Mouse (Mus musculus) gastrocnemius, adult 18-20 months (tissue): ENCODE data around the gene Zfp663. TPM values are rescaled to one million over a fixed set of nuclear protein-coding genes. Genes with fewer than 3 reads are reported as not detected.

Experiments used
- DNase-seq: peaks from one replicate; pipeline ENCODE4 v3.0.0; 2021; ENCODE audit warnings: low spot score
- total RNA-seq, 2 experiments: library from RNA; stranded (reverse); gene quantifications; 2 replicates each; pipeline ENCODE4 v1.2.3; 2021

Gene Zfp663
- total RNA-seq, 2 experiments from 2014 or later = not detected

DNA sequence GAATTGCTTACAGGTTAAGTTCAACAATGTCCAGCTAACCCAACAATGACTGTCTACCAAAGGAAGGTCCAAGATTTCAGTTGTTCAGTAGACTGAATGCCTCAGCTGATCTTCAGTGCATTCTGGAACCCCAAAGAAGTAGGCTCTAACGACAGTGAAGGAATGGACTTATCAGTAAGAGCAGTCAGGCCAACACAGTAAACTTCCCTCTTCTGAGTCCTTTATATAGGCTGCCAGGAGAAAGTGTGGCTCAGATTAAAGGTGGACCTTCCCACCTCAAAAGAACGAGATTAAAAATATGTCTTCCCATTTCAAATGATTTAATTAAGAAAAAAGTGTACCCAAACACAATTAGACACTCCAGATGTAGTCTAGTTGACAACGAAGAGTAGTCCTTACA lies 1.8 kb upstream of the Zfp663 start:
- no peak for DNase-seq

DNA sequence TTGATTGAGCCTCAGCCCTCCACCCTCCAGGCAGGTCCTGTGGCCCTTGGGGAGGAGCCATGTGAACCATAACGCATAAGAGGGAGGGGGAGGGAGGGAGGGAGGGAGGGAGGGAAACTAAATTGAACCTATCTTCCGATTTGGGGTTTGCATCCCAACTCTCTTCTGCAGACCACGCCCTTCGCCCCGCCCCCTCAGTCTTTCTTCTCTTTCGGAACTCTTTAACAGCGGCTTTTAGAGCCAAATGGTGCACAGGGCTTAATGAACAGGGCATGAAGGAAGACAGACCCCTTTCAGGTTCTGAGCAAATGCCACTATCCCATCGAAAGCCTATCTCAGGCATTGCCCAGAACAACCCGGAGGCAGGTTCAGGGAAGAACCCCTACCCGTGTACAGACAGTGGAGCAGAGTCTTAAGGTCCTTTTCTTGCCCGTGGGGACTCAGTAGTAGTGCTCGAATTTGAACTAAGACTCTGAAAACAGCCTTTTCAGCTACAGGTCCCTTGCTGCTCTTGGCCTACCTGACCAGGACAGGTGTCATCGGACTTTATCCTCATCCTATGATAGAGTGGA lies 575 bp downstream of the Zfp663 start:
- DNase-seq = no peak

DNA sequence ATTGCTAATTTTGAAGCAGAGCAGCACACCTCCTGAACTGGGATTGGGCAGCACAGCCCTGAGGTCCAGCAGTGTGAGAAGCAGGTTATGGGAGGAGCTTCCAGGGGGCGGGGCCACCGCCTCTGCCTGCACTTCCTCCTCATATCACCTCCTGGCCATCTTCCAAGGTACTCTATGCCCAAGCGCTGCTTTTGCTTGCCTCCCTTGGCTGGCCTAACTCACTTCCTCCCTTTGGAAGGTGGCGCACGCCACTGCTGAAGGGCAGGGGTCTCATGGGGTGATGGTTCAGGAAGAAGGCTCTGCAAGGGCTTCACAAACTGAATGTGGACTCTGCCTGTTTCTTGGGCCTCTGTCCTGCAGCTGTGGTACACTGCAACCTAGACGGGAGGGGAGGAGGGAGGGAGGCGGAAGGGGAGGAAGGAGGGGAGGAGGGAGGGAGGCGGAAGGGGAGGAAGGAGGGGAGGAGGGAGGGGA lies 1.4 kb downstream of the Zfp663 start:
- no peak for DNase-seq

DNA sequence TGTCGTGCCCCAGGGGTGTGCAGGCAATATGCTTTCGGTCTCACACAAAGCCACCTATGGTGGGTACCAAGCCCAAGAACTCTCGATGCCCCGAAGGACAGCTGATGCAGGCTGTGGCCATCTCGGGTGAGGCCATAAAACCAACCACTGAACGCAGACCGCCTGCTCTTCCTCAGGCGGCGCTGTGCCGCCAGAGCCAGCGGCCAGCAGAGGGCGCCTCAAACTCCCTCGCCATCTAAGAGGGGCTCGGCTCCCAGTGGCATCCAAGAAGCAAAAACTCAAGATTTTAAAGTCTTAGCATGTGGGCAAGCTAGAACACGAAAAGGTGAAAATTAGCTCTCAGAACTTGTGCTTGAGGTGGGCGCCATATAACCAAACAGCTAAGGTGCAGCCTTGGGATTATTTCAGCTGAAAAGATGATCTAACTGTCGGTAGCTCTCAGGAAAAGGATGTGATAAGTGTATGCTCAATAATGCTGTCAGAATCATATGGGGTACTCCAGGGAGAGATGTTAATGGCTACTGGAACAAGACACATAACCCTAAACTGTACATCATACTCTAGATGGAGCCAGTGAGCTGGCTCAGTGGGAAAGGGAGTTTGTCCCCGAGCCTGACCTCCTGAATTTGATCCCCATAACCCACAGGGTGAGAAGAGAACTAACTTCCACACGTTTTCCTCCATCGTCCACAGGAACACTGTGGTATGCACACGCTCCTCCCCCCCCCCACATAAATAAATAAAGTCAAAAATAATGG lies 4.0 kb downstream of the Zfp663 start:
- peak; percentile 19 for DNase-seq

DNA sequence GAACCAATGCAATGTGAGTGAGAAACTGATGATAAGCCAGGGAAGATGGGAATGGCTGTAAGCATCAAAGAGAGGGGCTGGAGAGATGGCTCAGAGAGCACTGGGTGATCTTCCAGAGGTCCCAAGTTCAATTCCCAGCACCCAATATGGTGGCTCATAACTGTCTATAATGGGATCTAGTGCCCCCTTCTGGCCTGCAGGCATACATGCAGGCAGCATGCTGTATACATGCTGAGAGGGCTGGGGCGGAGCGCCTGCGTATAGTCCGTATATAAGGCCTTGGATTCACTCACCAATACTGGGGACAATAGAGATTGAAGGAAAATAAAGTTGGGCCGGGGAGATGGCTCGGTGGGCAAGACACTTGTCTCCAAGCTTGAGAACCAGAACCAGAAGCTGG lies 5.2 kb downstream of the Zfp663 start:
- no peak for DNase-seq

DNA sequence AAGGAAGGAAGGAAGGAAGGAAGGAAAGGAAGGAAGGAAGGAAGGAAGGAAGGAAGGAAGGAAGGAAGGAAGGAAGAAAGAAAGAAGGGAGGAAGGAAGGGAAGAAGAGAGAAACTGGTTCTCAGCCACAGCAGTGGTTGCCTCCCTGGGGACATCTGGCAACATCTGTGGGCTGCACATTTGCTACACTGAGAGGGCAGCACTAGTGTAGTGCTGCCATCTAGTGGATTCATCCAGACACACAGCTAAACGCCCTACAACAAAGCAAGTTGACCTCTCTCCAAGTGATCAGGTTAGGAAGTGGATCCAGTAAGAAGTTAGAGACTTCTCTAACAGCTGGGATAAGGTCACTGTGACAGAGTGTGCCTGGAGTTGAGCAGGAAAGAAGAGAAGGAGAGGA lies 7.7 kb downstream of the Zfp663 start:
- peak; percentile 52 for DNase-seq

DNA sequence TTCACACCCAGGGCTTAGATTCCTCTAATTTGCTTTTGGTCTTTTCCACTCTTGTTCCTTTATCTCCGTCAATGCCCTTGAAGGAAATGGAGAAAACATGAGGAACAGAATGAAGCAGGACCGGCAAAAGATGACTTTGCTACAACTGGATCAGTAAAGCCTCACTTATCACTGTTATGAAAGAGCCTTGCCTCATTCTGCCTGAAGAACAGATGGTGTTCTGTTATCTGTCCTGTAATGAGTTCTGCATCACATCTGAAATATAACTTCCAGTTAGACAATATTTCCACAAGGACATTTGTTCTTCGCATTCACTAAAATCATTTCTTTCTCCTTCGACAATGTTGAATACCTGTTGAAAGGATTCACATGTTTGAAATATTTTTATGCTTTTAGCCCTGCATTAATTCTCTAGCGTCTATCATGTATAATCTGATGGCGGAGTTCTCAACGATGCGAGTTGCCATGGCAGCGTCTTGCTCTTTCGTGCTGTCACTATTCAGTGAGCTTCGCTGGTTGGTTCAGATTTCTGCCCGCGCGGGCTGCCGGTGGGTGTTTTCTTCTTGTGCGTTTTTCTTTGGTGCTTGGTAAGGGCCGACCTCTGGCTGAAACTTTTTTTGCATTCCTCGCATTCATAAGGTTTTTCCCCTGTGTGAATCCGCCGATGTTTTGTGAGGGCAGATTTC lies 16.6 kb downstream of the Zfp663 start:
- DNase-seq = no peak

DNA sequence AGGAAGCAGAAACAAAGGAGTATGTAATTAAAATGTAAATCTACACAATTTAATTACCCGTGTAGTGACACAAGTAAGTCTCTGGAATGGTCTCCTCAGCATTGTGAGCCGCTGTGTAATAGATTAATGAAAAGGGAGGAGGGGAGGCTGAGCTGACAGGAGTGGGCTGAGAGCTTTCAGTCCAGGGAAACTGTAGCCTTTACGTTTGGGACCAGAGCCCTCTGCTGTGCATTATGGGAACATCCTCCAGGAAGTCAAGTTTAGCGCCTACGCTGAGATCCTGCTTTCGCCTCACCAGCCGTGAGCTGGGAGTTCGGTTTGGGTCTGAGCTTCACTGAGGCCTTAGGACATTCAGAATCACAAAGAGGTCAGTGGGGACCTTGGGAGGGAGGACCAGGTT lies 19.1 kb downstream of the Zfp663 start:
- DNase-seq = no peak

DNA sequence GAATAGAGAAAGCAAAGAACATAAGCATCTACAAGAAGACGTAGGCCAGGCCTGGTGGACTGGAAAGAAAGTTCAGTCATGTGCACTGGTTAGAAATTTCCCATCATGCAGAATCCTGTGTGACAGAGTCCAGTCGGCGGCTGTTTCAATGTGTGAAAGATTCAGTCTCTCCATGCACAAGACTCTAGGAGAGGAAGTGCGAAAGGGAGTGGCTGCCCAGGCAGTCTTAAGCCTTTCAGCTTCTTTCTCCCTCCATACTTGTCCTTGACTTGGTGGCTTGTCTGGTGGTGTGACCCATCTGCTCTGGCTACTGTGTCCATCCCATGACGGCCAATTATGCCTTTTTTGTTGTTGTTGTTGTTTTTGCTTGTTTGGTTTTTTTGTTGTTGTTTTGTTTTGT lies 22.3 kb downstream of the Zfp663 start:
- no peak for DNase-seq

DNA sequence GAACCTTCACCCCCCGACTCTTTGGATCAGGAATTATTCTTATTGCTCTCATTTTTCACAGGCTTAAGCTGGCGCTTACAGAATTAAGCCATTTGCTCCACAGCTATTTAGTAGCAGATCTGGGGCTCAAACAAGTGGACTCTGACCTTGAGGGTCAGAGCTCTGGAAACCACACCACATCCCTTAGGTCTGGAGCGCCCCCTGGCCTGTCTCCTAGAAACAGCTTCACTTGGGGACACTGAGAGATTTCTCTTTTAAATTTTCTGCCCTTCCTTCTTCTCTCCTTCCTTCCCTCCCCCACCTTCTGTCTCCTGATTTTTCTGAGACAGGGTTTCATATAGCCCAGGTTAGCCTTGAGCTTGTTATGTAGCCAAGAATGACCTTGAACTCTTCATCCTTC lies 31.3 kb downstream of the Zfp663 start:
- peak; percentile 42 for DNase-seq

DNA sequence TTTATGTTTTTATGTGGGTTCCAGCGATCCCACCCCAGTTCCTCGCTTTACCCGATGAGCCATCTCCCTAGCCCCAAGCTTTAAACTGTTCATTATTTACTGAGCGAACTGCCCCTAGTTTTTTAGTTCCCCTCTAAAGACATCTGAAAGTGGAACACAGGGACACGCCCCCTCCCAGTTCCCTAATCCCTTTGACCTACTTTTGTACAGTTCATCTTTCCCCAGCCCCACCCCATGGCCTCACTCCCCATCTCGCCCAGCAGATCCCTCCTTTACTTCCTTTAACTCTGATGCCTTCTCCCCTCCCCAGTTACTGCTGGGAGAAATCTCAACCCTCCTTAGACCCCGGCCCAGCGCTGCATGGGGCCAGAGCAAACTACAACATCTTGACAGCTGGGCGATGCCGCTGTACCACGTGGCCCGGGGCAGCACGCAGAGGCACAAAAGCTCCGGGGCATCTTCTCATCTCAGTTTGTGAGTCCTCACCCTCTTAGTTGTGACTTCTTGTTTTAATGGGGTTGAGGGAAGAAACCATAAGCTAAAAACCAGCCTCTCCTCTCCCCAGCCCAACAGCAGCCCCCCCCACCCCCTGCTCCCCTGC lies 35.8 kb downstream of the Zfp663 start:
- DNase-seq = peak; percentile 53

DNA sequence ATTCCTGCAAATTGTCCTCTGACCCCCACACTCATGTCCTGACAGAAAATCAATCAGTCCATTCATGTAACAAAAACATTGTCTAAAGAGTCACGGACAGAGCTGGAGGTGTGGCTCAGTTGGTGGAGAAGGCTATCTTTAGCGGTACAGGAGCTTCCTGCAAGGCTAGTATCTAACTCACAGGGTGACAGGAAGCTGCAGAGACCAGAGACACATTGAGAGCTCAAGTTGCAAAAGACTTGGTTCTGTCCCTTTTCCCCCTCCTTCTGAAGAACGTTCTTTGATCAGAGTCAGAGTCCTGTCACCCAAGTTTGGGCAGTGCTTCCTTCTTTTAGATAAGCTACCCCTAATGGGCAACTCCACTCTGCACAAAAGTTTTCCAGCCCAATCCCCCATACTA lies 38.8 kb downstream of the Zfp663 start:
- DNase-seq = no peak

DNA sequence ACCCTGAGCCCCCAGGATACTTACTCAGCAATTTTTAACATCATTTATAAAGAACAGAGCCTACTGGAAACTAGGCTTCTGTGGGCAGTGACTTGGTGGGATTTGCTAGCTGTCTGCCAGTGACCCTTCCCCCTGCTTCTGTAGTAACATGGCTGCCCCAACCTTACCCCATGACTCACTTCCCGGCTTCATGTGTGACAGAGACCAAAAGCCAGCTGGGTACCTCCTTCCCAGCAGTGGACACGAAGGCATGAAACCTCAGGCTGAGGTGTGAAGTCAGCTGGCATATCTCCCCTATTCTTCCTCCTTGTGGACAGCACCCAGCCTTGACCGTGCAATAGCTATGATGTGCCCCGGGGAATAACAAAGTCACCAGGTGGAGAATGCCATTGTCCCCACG lies 39.8 kb downstream of the Zfp663 start:
- DNase-seq = no peak

DNA sequence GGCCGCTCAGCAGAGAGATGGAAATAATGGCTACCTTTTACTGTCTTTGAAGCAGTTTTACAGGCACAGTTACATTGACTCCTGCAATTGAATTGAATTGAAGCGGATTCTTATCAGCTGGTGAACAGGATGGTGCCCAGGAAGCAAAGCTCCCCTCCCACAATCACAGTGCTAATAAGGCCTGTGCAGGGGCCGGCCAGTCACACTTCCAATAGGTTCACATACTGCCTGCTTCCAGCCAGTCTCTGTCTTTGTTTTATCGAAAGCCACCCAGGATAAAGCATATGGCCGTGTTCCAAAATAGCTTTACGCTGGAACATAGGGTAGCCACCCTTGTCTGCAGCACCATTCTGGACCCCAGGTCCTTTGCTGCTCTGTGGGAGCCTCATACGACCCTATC lies 41.1 kb downstream of the Zfp663 start:
- no peak for DNase-seq

DNA sequence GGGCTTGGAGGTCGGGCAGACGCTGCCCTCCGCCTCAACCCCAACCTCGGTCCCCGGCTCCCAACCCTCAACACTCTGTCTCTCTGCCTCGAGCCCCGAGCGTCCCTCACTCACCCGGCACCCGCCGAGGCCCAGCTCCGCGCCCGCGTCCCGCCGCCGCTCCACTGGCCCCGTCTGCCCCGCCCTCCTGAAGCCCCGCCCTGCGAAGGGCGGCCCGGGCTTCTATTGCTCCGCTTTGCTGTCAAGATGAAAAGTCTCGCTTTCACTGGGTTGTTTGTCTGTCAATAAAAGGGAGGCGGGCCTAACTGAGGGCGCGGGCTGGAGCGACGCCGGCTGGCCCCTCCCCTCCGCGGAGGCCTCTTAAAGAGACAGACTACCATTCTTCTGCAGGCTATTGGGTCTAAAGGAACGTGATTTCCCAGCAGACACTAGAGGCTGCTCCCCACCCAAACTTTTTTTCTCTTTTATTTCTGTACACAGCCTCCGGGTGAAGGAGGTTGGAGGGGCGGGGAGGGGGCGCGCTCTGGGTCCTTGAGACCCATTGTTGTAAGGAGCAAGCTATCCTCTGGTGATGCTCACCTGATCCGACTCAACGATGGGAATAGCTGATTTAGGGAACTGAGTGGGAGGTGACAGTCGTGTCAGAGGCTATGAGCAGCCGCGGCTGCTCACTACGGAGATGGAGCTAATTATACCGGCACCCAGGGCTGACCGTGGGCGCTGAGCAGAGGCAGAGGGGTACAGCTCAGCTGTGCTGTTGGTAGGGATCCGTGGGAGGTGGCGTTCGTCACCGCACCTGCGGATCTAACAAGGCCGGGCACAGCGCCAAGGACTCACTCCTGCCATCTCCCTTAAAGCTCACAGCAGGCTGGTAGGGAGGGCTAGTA lies 42.0 kb downstream of the Zfp663 start, which contains the start of gene Elmo2:
Elmo2 (minus strand) TSS at position 176 of the 887 bp plus-strand sequence.
- DNase-seq = peak; percentile 99

DNA sequence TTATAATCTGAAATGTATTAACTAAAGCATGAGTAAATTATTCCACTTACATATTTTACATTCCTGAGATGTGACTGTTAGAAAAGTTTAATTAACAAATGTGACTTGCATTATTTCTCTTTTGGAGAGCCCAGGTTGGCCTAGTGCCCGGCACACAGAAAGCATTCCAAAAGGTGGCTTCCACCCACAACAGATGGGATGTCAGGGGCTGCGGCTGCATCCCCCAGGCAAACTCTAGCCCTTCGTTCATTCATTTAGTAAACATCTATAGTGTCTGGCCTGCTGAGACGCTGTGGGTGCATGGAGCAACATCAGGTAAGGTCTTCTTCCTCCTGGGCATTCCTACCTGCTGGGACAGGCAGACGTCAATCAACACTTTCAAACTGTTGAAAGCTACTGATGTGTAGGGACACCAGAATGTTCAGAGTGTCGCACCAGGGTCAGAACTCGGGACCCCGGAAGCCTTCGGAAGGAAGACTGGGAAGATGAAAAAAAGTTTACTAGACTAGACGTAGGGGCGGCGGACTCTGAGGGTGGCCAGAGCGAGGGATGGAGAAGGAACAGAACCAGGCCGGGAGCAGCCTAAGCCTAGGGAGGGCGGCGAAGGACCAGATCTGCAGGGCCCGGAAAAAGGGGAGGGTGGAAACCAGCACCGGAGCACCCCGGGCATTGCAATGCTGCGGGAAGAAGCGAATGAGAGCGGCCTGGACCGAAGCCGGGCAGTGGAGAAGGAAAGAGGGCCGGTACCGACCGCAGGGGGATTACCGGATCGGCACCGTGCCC lies 42.8 kb downstream of the Zfp663 start:
- no peak for DNase-seq

DNA sequence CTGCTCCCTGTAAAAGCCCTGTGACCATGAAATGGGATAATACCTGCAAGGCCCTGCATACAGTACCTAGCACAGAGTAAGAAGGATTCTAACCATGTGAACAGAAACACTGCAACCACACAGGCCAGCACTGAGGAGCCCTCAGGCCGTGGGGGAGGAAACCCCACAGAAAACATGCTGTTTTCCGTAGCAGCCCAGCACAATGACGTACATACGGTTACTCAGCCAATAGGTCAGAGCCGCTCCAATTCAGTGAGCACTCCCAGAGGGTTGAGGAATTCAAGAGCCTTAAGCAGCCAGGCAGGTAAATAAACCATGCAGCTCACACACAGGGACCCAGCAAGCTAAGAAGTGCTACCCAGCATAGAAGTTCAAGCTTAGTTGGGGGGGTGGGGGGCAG lies 44.6 kb downstream of the Zfp663 start:
- DNase-seq = no peak

DNA sequence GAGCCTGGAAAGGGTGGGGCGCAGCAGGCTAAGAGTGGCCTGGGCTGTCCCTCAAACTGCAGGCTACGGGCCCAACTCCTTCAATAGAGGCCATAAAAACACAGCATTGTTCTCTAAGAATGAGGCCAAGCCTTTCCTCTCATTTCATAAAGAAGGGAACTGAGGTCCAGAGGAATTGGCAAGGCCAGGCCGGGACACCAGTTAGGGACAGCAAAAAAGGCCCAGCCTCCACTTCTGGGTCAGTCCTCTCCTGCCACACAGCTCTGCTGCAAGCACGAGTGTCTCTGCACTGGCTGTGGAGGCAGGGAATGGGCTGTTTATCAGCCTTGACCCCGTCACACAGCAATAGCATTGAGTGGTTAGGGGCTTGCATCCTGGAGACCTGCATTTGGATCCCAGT lies 45.0 kb downstream of the Zfp663 start:
- no peak for DNase-seq

DNA sequence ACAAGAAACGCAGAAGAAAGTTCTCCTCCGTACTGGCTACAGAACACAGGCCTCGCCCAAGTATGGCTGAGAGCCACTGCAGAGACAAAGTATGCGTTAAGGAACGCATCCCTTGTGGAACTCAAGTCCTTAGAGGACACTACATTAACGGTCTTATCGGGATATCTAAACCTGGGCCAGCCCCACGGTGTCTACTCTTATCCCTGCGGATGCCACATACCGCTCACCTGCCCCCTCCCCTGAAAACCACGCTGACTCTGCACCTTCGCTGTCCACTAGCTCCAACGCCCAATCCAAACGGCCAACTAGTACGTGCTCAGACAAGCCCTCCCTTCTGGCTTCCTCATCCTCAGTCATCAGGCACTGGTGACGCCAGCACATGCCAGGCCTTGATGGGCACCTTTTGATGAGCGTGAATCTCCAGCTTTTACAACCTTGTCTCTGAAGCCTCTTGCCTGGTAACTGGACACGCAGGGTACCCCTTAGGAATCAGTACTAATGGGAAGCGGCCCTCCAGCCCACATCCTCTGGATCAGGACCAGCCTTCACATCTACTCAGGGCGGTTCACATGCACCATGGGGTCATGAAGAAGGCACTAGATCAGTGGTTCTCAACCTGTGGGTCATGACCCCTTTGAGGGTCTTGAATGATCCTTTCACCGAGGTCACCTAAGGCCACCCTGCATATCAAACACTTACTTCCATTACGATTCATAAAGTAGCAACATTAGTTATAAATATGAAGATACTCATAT lies 46.4 kb downstream of the Zfp663 start:
- DNase-seq = no peak
